Mouse (Mus musculus): ENCODE measurements around the gene Pgam1. TPM values are rescaled to one million over a fixed set of nuclear protein-coding genes. Genes with fewer than 3 reads are reported as not detected.
"Not testable (repeated sequence)": the region's sequence is repeated elsewhere in the genome, so short reads cannot be mapped to it uniquely, and the experiment has no call there.

Pgam1 gene
- 355 and 377 TPM in 2 replicates for polyA plus RNA-seq (2016; fragmentation: Nextera tagmentation; extraction: Ambion mirVana)

GRCm38 (mm10) chr19:41911178-41912073 lies at the start of gene Pgam1:
TSS of gene Pgam1 (plus strand) at chr19:41911923.
- 4% methylated on average over 54 of the region's 54 CpGs for WGBS (ENCODE audit: insufficient replicate concordance)
- peak within 1 kb of the TSS; percentile 77 for H3K4me3 ChIP-seq
- peaks cover 30% of the 10 kb centered on the region for H3K36me3 ChIP-seq
- peaks cover 56% of the 10 kb centered on the region for H3K4me1 ChIP-seq
- H3K27me3 ChIP-seq (replicated peaks) = no peaks in the 10 kb centered on the region
- H3K4me2 ChIP-seq = peak within 1 kb of the TSS; percentile 98
- peak within 1 kb of the TSS; percentile 88 for H3K27ac ChIP-seq
- H3K9ac ChIP-seq = peak within 1 kb of the TSS; percentile 88
- ATAC-seq = peak; percentile 91
- H3K9me3 ChIP-seq (replicated peaks) = no peaks in the 10 kb centered on the region

GRCm38 (mm10) chr19:41866707-41867106 lies 45.0 kb upstream of the Pgam1 start:
- no peak for ATAC-seq
- Histone ChIP-seq H3K4me2 (no peak overlapping the region), H3K27me3 (replicated peaks) (no peaks in the 10 kb centered on the region), H3K4me1 (no peaks in the 10 kb centered on the region), H3K4me3 (no peak overlapping the region), H3K9ac (no peak overlapping the region), H3K27ac (no peak overlapping the region), H3K9me3 (replicated peaks) (no peaks in the 10 kb centered on the region), H3K36me3 (peaks cover 100% of the 10 kb centered on the region)
- WGBS (ENCODE audit: insufficient replicate concordance) = 83% methylated on average over 8 of the region's 8 CpGs

- 83% methylated on average over 5 of the region's 5 CpGs for WGBS (ENCODE audit: insufficient replicate concordance)
- Histone ChIP-seq H3K4me2 (no peak overlapping the region), H3K9ac (no peak overlapping the region), H3K9me3 (replicated peaks) (no peaks in the 10 kb centered on the region), H3K27ac (no peak overlapping the region), H3K4me3 (no peak overlapping the region), H3K27me3 (replicated peaks) (no peaks in the 10 kb centered on the region), H3K4me1 (0 out of 2 replicates have a peak, but pooled peaks cover 6% of the 10 kb centered on the region), H3K36me3 (peaks cover 100% of the 10 kb centered on the region)
- ATAC-seq = no peak
Observed at GRCm38 (mm10) chr19:41869296-41869695, 42.4 kb upstream of the Pgam1 start.

GRCm38 (mm10) chr19:41869946-41870345 lies 41.8 kb upstream of the Pgam1 start:
- not testable (repeated sequence) for H3K9ac ChIP-seq; ATAC-seq; H3K27ac ChIP-seq; H3K4me3 ChIP-seq; H3K4me1 ChIP-seq; H3K27me3 ChIP-seq (replicated peaks); H3K9me3 ChIP-seq (replicated peaks); H3K4me2 ChIP-seq
- WGBS (ENCODE audit: insufficient replicate concordance) = 77% methylated on average over 5 of the region's 5 CpGs
- H3K36me3 ChIP-seq = peaks cover 100% of the 10 kb centered on the region

- Histone ChIP-seq H3K36me3 (peaks cover 100% of the 10 kb centered on the region), H3K27ac (no peak overlapping the region), H3K4me1 (0 out of 2 replicates have a peak, but pooled peaks cover 6% of the 10 kb centered on the region), H3K9me3 (replicated peaks) (no peaks in the 10 kb centered on the region), H3K4me3 (no peak overlapping the region), H3K27me3 (replicated peaks) (no peaks in the 10 kb centered on the region), H3K4me2 (no peak overlapping the region), H3K9ac (no peak overlapping the region)
- WGBS (ENCODE audit: insufficient replicate concordance) = 80% methylated on average over 2 of the region's 2 CpGs
- no peak for ATAC-seq
Observed at GRCm38 (mm10) chr19:41872285-41872684, 39.4 kb upstream of the Pgam1 start.

- Histone ChIP-seq H3K27ac (no peak overlapping the region), H3K4me3 (no peak overlapping the region), H3K9ac (no peak overlapping the region), H3K9me3 (replicated peaks) (no peaks in the 10 kb centered on the region), H3K4me1 (0 out of 2 replicates have a peak, but pooled peaks cover 6% of the 10 kb centered on the region), H3K4me2 (no peak overlapping the region), H3K27me3 (replicated peaks) (no peaks in the 10 kb centered on the region), H3K36me3 (peaks cover 97% of the 10 kb centered on the region)
- ATAC-seq = no peak
- WGBS (ENCODE audit: insufficient replicate concordance) = 88% methylated on average over 14 of the region's 14 CpGs
Observed at GRCm38 (mm10) chr19:41874356-41874755, 37.4 kb upstream of the Pgam1 start.

GRCm38 (mm10) chr19:41881842-41882241 lies 29.9 kb upstream of the Pgam1 start:
- ATAC-seq = no peak

GRCm38 (mm10) chr19:41883882-41884281 lies 27.8 kb upstream of the Pgam1 start:
- ATAC-seq = no peak
- H3K4me1 ChIP-seq = 0 out of 2 replicates have a peak, but pooled peaks cover 3% of the 10 kb centered on the region
- 82% methylated on average over 9 of the region's 9 CpGs for WGBS (ENCODE audit: insufficient replicate concordance)
- no peak overlapping the region for H3K27ac ChIP-seq
- no peaks in the 10 kb centered on the region for H3K9me3 ChIP-seq (replicated peaks)
- H3K9ac ChIP-seq = no peak overlapping the region
- H3K4me2 ChIP-seq = no peak overlapping the region
- peaks cover 98% of the 10 kb centered on the region for H3K36me3 ChIP-seq
- H3K4me3 ChIP-seq = no peak overlapping the region
- no peaks in the 10 kb centered on the region for H3K27me3 ChIP-seq (replicated peaks)

More at GRCm38 (mm10) chr19:41881842-41882241, 29.9 kb upstream of the Pgam1 start:
- 82% methylated on average over 4 of the region's 4 CpGs for WGBS (ENCODE audit: insufficient replicate concordance)
- H3K4me1 ChIP-seq = 0 out of 2 replicates have a peak, but pooled peaks cover 3% of the 10 kb centered on the region
- peaks cover 95% of the 10 kb centered on the region for H3K36me3 ChIP-seq
- no peak overlapping the region for H3K4me2 ChIP-seq
- no peaks in the 10 kb centered on the region for H3K27me3 ChIP-seq (replicated peaks)
- H3K4me3 ChIP-seq = no peak overlapping the region
- H3K27ac ChIP-seq = no peak overlapping the region
- H3K9ac ChIP-seq = no peak overlapping the region
- H3K9me3 ChIP-seq (replicated peaks) = no peaks in the 10 kb centered on the region

- Histone ChIP-seq H3K9ac (no peak overlapping the region), H3K27me3 (replicated peaks) (no peaks in the 10 kb centered on the region), H3K4me2 (no peak overlapping the region), H3K9me3 (replicated peaks) (no peaks in the 10 kb centered on the region), H3K27ac (no peak overlapping the region), H3K36me3 (peaks cover 95% of the 10 kb centered on the region), H3K4me3 (no peak overlapping the region), H3K4me1 (peaks cover 10% of the 10 kb centered on the region)
- ATAC-seq = no peak
Observed at GRCm38 (mm10) chr19:41888191-41888590, 23.5 kb upstream of the Pgam1 start.

- Histone ChIP-seq H3K9ac (peak overlapping the region; percentile 70), H3K27ac (peak overlapping the region; percentile 58), H3K27me3 (replicated peaks) (no peaks in the 10 kb centered on the region), H3K36me3 (peaks cover 34% of the 10 kb centered on the region), H3K4me3 (peak overlapping the region; percentile 78), H3K4me2 (peak overlapping the region; percentile 87), H3K4me1 (peaks cover 33% of the 10 kb centered on the region), H3K9me3 (replicated peaks) (no peaks in the 10 kb centered on the region)
- 25% methylated on average over 7 of the region's 7 CpGs for WGBS (ENCODE audit: insufficient replicate concordance)
- no peak for ATAC-seq
Observed at GRCm38 (mm10) chr19:41894959-41895358, 16.8 kb upstream of the Pgam1 start.

- Histone ChIP-seq H3K4me3 (peak within 1 kb of the TSS; percentile 78), H3K9ac (peak within 1 kb of the TSS; percentile 70), H3K9me3 (replicated peaks) (no peaks in the 10 kb centered on the region), H3K4me1 (peaks cover 39% of the 10 kb centered on the region), H3K27me3 (replicated peaks) (no peaks in the 10 kb centered on the region), H3K36me3 (peaks cover 26% of the 10 kb centered on the region), H3K27ac (peak within 1 kb of the TSS; percentile 58), H3K4me2 (peak within 1 kb of the TSS; percentile 87)
- under 1% methylated on average over 46 of the region's 46 CpGs for WGBS (ENCODE audit: insufficient replicate concordance)
- ATAC-seq = peak; percentile 86
Observed at GRCm38 (mm10) chr19:41895460-41896318, 16.0 kb upstream of the Pgam1 start, which contains the start of gene Rrp12. TSS of gene Rrp12 (minus strand) at chr19:41896173.
